ENCODE assay signal across 12 mouse cellular contexts in the genomic region with DNA sequence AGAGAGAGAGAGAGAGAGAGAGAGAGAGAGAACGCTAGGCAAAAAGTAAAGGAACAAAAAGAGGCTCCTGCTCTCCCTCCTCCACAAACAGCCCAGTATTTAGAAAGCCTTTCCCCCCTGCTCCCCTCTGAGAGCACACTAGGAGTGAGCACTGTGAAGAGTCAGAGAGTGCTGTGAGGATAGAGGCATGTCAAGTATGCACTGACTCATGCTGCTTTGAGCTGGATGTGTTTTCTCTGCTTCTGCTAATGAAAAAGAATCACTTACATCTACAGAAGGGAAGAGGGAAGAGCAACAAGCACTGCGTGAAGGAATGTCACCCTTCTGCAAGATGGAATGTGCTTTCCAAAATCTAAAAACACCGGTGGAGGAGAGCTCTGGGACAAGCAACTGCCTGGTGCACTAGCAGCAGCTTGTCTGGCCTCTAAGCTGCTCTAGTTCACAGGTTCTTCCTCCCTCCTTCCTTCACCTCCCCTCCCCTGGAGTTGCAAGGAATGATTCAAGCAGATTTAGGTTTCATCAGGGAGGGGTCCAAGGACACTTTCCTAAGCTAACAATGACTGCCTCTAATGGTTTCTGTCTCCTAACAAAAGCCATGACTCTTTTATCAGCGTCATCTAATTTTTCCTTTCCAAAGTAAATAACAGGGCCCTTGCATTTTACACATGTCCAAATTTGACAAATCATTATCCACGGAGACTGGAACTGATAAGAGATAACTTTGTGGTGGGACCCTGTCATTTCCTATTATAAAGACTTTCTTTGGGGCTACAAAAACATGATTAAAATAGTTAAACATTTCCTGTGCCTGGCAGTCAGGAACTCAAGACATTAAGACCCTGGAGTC.
DNase-seq lines count a peak whose midpoint lies in the region; ATAC-seq lines count a peak whose summit lies in the region.
"Had no signal": no experiment of that assay in that cellular context is flagged by ENCODE, and none has a peak within 500 bp of the region (broad histone marks: within the 10 kb centered on the region; RNA-seq: fewer than 3 reads in every experiment).

No protein-coding gene starts in this region.

- H3K9ac ChIP-seq in heart, embryonic 12.5 days: no peak overlapping the region
- H3K9ac ChIP-seq in limb, embryonic 13.5 days: no peak overlapping the region; the same call in 1 of the 2 replicates
- H3K9ac ChIP-seq in forebrain, embryonic 16.5 days (replicated peaks; ENCODE audit: low read depth, low read length): no peak overlapping the region
- H3K9ac ChIP-seq: liver, embryonic 15.5 days had no signal

- WGBS in heart, embryonic 12.5 days: 12% methylated on average over 5 of the region's 5 CpGs
- WGBS in heart, embryonic 10.5 days: 15% methylated on average over 5 of the region's 5 CpGs
- 35% methylated on average over 5 of the region's 5 CpGs for WGBS in limb, embryonic 13.5 days
- WGBS in limb, embryonic 10.5 days: 28% methylated on average over 5 of the region's 5 CpGs
- WGBS in forebrain, embryonic 16.5 days: 30% methylated on average over 5 of the region's 5 CpGs

- H3K9me3 ChIP-seq in heart, embryonic 12.5 days (replicated peaks): no peaks in the 10 kb centered on the region
- H3K9me3 ChIP-seq in heart, embryonic 10.5 days: no peaks in the 10 kb centered on the region
- H3K9me3 ChIP-seq in limb, embryonic 13.5 days: no peaks in the 10 kb centered on the region
- no peaks in the 10 kb centered on the region for H3K9me3 ChIP-seq in limb, embryonic 10.5 days (replicated peaks)
- H3K9me3 ChIP-seq in forebrain, embryonic 16.5 days (ENCODE audit: control insufficient read depth, low read length): no peaks in the 10 kb centered on the region
- H3K9me3 ChIP-seq: forebrain, embryonic 10.5 days; liver, embryonic 15.5 days had no signal

- 0 out of 2 replicates have a peak overlapping the region, but pooled peaks have one; percentile 15 for H3K4me2 ChIP-seq in heart, embryonic 12.5 days
- no peak overlapping the region for H3K4me2 ChIP-seq in limb, embryonic 13.5 days (replicated peaks)
- no peak overlapping the region for H3K4me2 ChIP-seq in forebrain, embryonic 16.5 days (ENCODE audit: low read length)
- H3K4me2 ChIP-seq: liver, embryonic 15.5 days had no signal

- DNase-seq in heart, embryonic 10.5 days (ENCODE audit: low spot score): no peak
- no peak for DNase-seq in limb, embryonic 10.5 days (ENCODE audit: low spot score)
- DNase-seq in embryo, embryonic 10.5 days (ENCODE audit: low spot score): peak; percentile 27
- DNase-seq in mesoderm, embryonic 11.5 days (ENCODE audit: low read depth, low spot score): peak; percentile 48
- DNase-seq in c-Kit-positive CD71-positive TER-119-positive erythroid progenitor cells, embryonic 14.5 days (ENCODE audit: low spot score): no peak
- DNase-seq: cerebellum, adult 8-10 months had no signal

- no peaks in the 10 kb centered on the region for H3K27me3 ChIP-seq in heart, embryonic 12.5 days (replicated peaks)
- H3K27me3 ChIP-seq in heart, embryonic 10.5 days (ENCODE audit: insufficient read depth, poor library complexity, severe bottlenecking): no peaks in the 10 kb centered on the region
- no peaks in the 10 kb centered on the region for H3K27me3 ChIP-seq in limb, embryonic 13.5 days
- H3K27me3 ChIP-seq in limb, embryonic 10.5 days (ENCODE audit: low read depth, poor library complexity, severe bottlenecking): no peaks in the 10 kb centered on the region
- no peaks in the 10 kb centered on the region for H3K27me3 ChIP-seq in forebrain, embryonic 16.5 days (replicated peaks; ENCODE audit: control insufficient read depth, insufficient read depth, low read length)
- H3K27me3 ChIP-seq: liver, embryonic 15.5 days had no signal

- no peak overlapping the region for H3K4me3 ChIP-seq in heart, embryonic 12.5 days
- no peak overlapping the region for H3K4me3 ChIP-seq in heart, embryonic 10.5 days
- H3K4me3 ChIP-seq in limb, embryonic 13.5 days: no peak overlapping the region
- H3K4me3 ChIP-seq in limb, embryonic 10.5 days: no peak overlapping the region
- no peak overlapping the region for H3K4me3 ChIP-seq in forebrain, embryonic 16.5 days (replicated peaks; ENCODE audit: low read length)
- H3K4me3 ChIP-seq: forebrain, embryonic 10.5 days; liver, embryonic 15.5 days; myocyte had no signal

- no peak overlapping the region for H3K27ac ChIP-seq in heart, embryonic 12.5 days (ENCODE audit: poor library complexity, severe bottlenecking)
- no peak overlapping the region; the same call in 1 of the 2 replicates for H3K27ac ChIP-seq in heart, embryonic 10.5 days
- no peak overlapping the region for H3K27ac ChIP-seq in limb, embryonic 13.5 days
- no peak overlapping the region for H3K27ac ChIP-seq in limb, embryonic 10.5 days
- H3K27ac ChIP-seq in forebrain, embryonic 16.5 days (ENCODE audit: low read length): no peak overlapping the region
- H3K27ac ChIP-seq: forebrain, embryonic 10.5 days; liver, embryonic 15.5 days had no signal

- no peak for ATAC-seq in heart, embryonic 12.5 days (ENCODE audit: insufficient number of reproducible peaks, low FRiP score)
- ATAC-seq in limb, embryonic 13.5 days (ENCODE audit: low FRiP score, low read depth): peak; percentile 54; the same call in 1 of the 2 replicates
- ATAC-seq in forebrain, embryonic 16.5 days: no peak

- no peaks in the 10 kb centered on the region for H3K36me3 ChIP-seq in heart, embryonic 12.5 days
- H3K36me3 ChIP-seq in heart, embryonic 10.5 days: no peaks in the 10 kb centered on the region
- no peaks in the 10 kb centered on the region for H3K36me3 ChIP-seq in limb, embryonic 13.5 days
- no peaks in the 10 kb centered on the region for H3K36me3 ChIP-seq in limb, embryonic 10.5 days
- no peaks in the 10 kb centered on the region for H3K36me3 ChIP-seq in forebrain, embryonic 16.5 days (ENCODE audit: control insufficient read depth, insufficient read depth)
- H3K36me3 ChIP-seq: forebrain, embryonic 10.5 days; liver, embryonic 15.5 days had no signal

- H3K4me1 ChIP-seq in heart, embryonic 12.5 days (replicated peaks): peaks cover 13% of the 10 kb centered on the region
- H3K4me1 ChIP-seq in heart, embryonic 10.5 days: peaks cover 16% of the 10 kb centered on the region
- peaks cover 14% of the 10 kb centered on the region for H3K4me1 ChIP-seq in limb, embryonic 13.5 days
- peaks cover 6% of the 10 kb centered on the region; the same call in 1 of the 2 replicates for H3K4me1 ChIP-seq in limb, embryonic 10.5 days
- H3K4me1 ChIP-seq in forebrain, embryonic 16.5 days (replicated peaks; ENCODE audit: control insufficient read depth, insufficient read depth, low read length): no peaks in the 10 kb centered on the region

Comparison
In these comparisons a context has a peak if more than half of its experiments do, and no peak if none do; other contexts are left out.
1. DNase-seq: peak in embryo, embryonic 10.5 days (single experiment) and mesoderm, embryonic 11.5 days (single experiment); none in heart, embryonic 10.5 days (single experiment), limb, embryonic 10.5 days (single experiment) and c-Kit-positive CD71-positive TER-119-positive erythroid progenitor cells, embryonic 14.5 days (single experiment).